15 mouse cellular contexts compared by ENCODE assay signal in genomic region chr8:91323511-91323910, GRCm38 (mm10). TPM values are rescaled to one million over a fixed set of nuclear protein-coding genes. Genes with fewer than 3 reads are reported as not detected.
DNase-seq lines count a peak whose midpoint lies in the region; ATAC-seq and TF ChIP-seq lines count a peak whose summit lies in the region.
"Had no signal": no experiment of that assay in that cellular context is flagged by ENCODE, and none has a peak within 500 bp of the region (broad histone marks: within the 10 kb centered on the region; RNA-seq: fewer than 3 reads in every experiment).

No protein-coding gene starts in this region.

- no peaks in the 10 kb centered on the region for H3K27me3 ChIP-seq in heart, adult 2 months (ENCODE audit: control insufficient read depth, insufficient read depth, low read length)
- no peaks in the 10 kb centered on the region for H3K27me3 ChIP-seq in heart, embryonic 11.5 days (ENCODE audit: control insufficient read depth, insufficient read depth, low read length)
- H3K27me3 ChIP-seq in heart, postnatal 0 days (ENCODE audit: control insufficient read depth, insufficient read depth, low read length), result no peaks in the 10 kb centered on the region
- H3K27me3 ChIP-seq in forebrain, embryonic 12.5 days, result no peaks in the 10 kb centered on the region
- H3K27me3 ChIP-seq: embryonic facial prominence, embryonic 15.5 days; forebrain, embryonic 13.5 days; limb, embryonic 15.5 days; lung, embryonic 15.5 days; Patski had no signal

- H3K27ac ChIP-seq in heart, adult 2 months, result peak overlapping the region; percentile 69
- H3K27ac ChIP-seq in heart, embryonic 11.5 days (ENCODE audit: low read depth, low read length), result no peak overlapping the region
- H3K27ac ChIP-seq in heart, postnatal 0 days (ENCODE audit: low read depth), result peak overlapping the region; percentile 60
- H3K27ac ChIP-seq in forebrain, embryonic 12.5 days, result no peak overlapping the region
- H3K27ac ChIP-seq: embryonic facial prominence, embryonic 15.5 days; forebrain, embryonic 13.5 days; limb, embryonic 15.5 days; lung, embryonic 15.5 days had no signal

- no peak overlapping the region for H3K9ac ChIP-seq in heart, adult 2 months (ENCODE audit: low read depth, low read length)
- H3K9ac ChIP-seq in heart, embryonic 11.5 days (ENCODE audit: low read depth, low read length), result no peak overlapping the region
- H3K9ac ChIP-seq in heart, postnatal 0 days (replicated peaks; ENCODE audit: low read depth, low read length), result no peak overlapping the region
- no peak overlapping the region for H3K9ac ChIP-seq in forebrain, embryonic 12.5 days
- H3K9ac ChIP-seq: embryonic facial prominence, embryonic 15.5 days; forebrain, embryonic 13.5 days; limb, embryonic 15.5 days; lung, embryonic 15.5 days had no signal

- TF ChIP-seq EP300 in heart, adult 2 months (IDR thresholded peaks at IDR 0.05; ENCODE audit: insufficient read depth, low read depth, low read length), result no peak
- no peak for TF ChIP-seq EP300 in heart, postnatal 0 days (IDR thresholded peaks at IDR 0.05; ENCODE audit: low read depth)

- no peak overlapping the region for H3K4me3 ChIP-seq in heart, adult 2 months
- H3K4me3 ChIP-seq in heart, embryonic 11.5 days (ENCODE audit: low read depth, low read length), result no peak overlapping the region
- no peak overlapping the region for H3K4me3 ChIP-seq in heart, postnatal 0 days (ENCODE audit: low read depth, low read length)
- H3K4me3 ChIP-seq in forebrain, embryonic 12.5 days (replicated peaks), result no peak overlapping the region
- H3K4me3 ChIP-seq: embryonic facial prominence, embryonic 15.5 days; forebrain, embryonic 13.5 days; limb, embryonic 15.5 days; lung, embryonic 15.5 days had no signal

- no peak overlapping the region for H3K4me2 ChIP-seq in heart, embryonic 11.5 days
- H3K4me2 ChIP-seq in heart, postnatal 0 days (ENCODE audit: low read depth, low read length), result peak overlapping the region; percentile 17; the same call in 1 of the 2 replicates
- H3K4me2 ChIP-seq in forebrain, embryonic 12.5 days, result no peak overlapping the region
- H3K4me2 ChIP-seq: embryonic facial prominence, embryonic 15.5 days; forebrain, embryonic 13.5 days; limb, embryonic 15.5 days; lung, embryonic 15.5 days had no signal

- intact Hi-C loops in heart, adult 2 months (cut with DNase I), result no loop called here

- WGBS in heart, adult 2 months, result 54% methylated on average over 7 of the region's 7 CpGs
- 74% methylated on average over 7 of the region's 7 CpGs for WGBS in heart, embryonic 11.5 days (ENCODE audit: insufficient replicate concordance)
- 43% methylated on average over 7 of the region's 7 CpGs for WGBS in heart, postnatal 0 days
- WGBS in forebrain, embryonic 12.5 days, result 73% methylated on average over 7 of the region's 7 CpGs

- no peak for ATAC-seq in heart, embryonic 11.5 days (replicated peaks; ENCODE audit: insufficient number of reproducible peaks, low FRiP score, low TSS enrichment)
- ATAC-seq in heart, postnatal 0 days (ENCODE audit: insufficient read depth, low read depth), result peak; percentile 55
- ATAC-seq in forebrain, embryonic 12.5 days (ENCODE audit: low FRiP score), result no peak
- ATAC-seq: forebrain, embryonic 13.5 days; Patski had no signal

- peaks cover 3% of the 10 kb centered on the region; the same call in 1 of the 2 replicates for H3K79me2 ChIP-seq in heart, adult 2 months (replicated peaks; ENCODE audit: control insufficient read depth, insufficient read depth, low read length)

- H3K36me3 ChIP-seq in heart, adult 2 months (ENCODE audit: control insufficient read depth, insufficient read depth, low read length), result no peaks in the 10 kb centered on the region
- H3K36me3 ChIP-seq in heart, embryonic 11.5 days (ENCODE audit: control insufficient read depth, insufficient read depth, low read length), result 0 out of 2 replicates have a peak, but pooled peaks cover 4% of the 10 kb centered on the region
- H3K36me3 ChIP-seq in heart, postnatal 0 days (replicated peaks; ENCODE audit: control insufficient read depth, insufficient read depth, low read length), result no peaks in the 10 kb centered on the region
- no peaks in the 10 kb centered on the region for H3K36me3 ChIP-seq in forebrain, embryonic 12.5 days (replicated peaks)

- TF ChIP-seq CTCF in heart, adult 2 months (IDR thresholded peaks at IDR 0.05), result no peak
- no peak for TF ChIP-seq CTCF in heart, postnatal 0 days (IDR thresholded peaks at IDR 0.05; ENCODE audit: low read depth)

- peaks cover 5% of the 10 kb centered on the region; the same call in 1 of the 2 replicates for H3K4me1 ChIP-seq in heart, adult 2 months (ENCODE audit: control insufficient read depth, insufficient read depth, low read length)
- peaks cover 14% of the 10 kb centered on the region for H3K4me1 ChIP-seq in heart, embryonic 11.5 days (ENCODE audit: control insufficient read depth, insufficient read depth, low read length)
- peaks cover 11% of the 10 kb centered on the region for H3K4me1 ChIP-seq in heart, postnatal 0 days (ENCODE audit: control insufficient read depth, insufficient read depth)
- peaks cover 14% of the 10 kb centered on the region for H3K4me1 ChIP-seq in forebrain, embryonic 12.5 days

- no peaks in the 10 kb centered on the region for H3K9me3 ChIP-seq in heart, embryonic 11.5 days (replicated peaks; ENCODE audit: control insufficient read depth, low read length)
- H3K9me3 ChIP-seq in heart, postnatal 0 days (replicated peaks; ENCODE audit: control insufficient read depth, low read length), result no peaks in the 10 kb centered on the region
- H3K9me3 ChIP-seq in forebrain, embryonic 12.5 days, result no peaks in the 10 kb centered on the region
- H3K9me3 ChIP-seq: embryonic facial prominence, embryonic 15.5 days; forebrain, embryonic 13.5 days; limb, embryonic 15.5 days; lung, embryonic 15.5 days had no signal

- no peak for TF ChIP-seq POLR2A in heart, adult 2 months (IDR thresholded peaks at IDR 0.05; ENCODE audit: insufficient read depth, low read depth, low read length)

- DNase-seq in heart, adult 2 months, result peak in 1 of 2 experiments; percentile 32
- peak; percentile 54 for DNase-seq in adipocyte (ENCODE audit: low spot score)
- peak; percentile 41 to 60 for DNase-seq in cerebellum, adult 18-20 months
- peak; percentile 55 for DNase-seq in heart, postnatal 0 days (ENCODE audit: low spot score)
- DNase-seq in right cerebral cortex, adult 18-20 months, result no peak
- DNase-seq: adrenal gland, adult 2 months; kidney, adult 8-10 months; thymus, postnatal 14 days had no signal

RNA-seq across cellular contexts. Expression of gene Fto, which starts 10.2 kb away (rescaled TPM):
- 10 to 100 TPM; 57.6 to 65.1 TPM for total RNA-seq in heart, adult 2 months (2021)
- 41.3 and 53.3 TPM in 2 replicates for polyA plus RNA-seq in heart, adult 2 months (2012; rRNA removed)
- 70.1 and 81.9 TPM in 2 replicates for polyA plus RNA-seq in heart, embryonic 11.5 days (2014; fragmentation: Nextera tagmentation; extraction: Ambion mirVana)
- total RNA-seq in heart, postnatal 0 days (2014; rRNA removed; ENCODE audit: low replicate concordance), result 43.9 and 50.6 TPM in 2 replicates
- 39.3 and 41.1 TPM in 2 replicates for polyA plus RNA-seq in heart, postnatal 0 days (2015; fragmentation: Nextera tagmentation; extraction: Ambion mirVana)
- 105 and 111 TPM in 2 replicates for polyA plus RNA-seq in forebrain, embryonic 12.5 days (2016; fragmentation: Nextera tagmentation; extraction: Ambion mirVana)

RNA-seq across cellular contexts. Expression of gene Rpgrip1l, which starts 10.4 kb away (rescaled TPM):
- 1 to 10 TPM; 3.2 to 3.6 TPM for total RNA-seq in heart, adult 2 months (2021)
- polyA plus RNA-seq in heart, adult 2 months (2012; rRNA removed), result 0.88 and 1.4 TPM in 2 replicates
- polyA plus RNA-seq in heart, embryonic 11.5 days (2014; fragmentation: Nextera tagmentation; extraction: Ambion mirVana), result 8.0 and 9.6 TPM in 2 replicates
- 3.6 and 4.1 TPM in 2 replicates for total RNA-seq in heart, postnatal 0 days (2014; rRNA removed; ENCODE audit: low replicate concordance)
- polyA plus RNA-seq in heart, postnatal 0 days (2015; fragmentation: Nextera tagmentation; extraction: Ambion mirVana), result 4.3 and 4.7 TPM in 2 replicates
- 15.8 and 17.0 TPM in 2 replicates for polyA plus RNA-seq in forebrain, embryonic 12.5 days (2016; fragmentation: Nextera tagmentation; extraction: Ambion mirVana)

Comparison
In these comparisons a context has a peak if more than half of its experiments do, and no peak if none do; other contexts are left out.
1. H3K27ac ChIP-seq: peak in heart, adult 2 months (single experiment) and heart, postnatal 0 days (single experiment); none in heart, embryonic 11.5 days (single experiment) and forebrain, embryonic 12.5 days (single experiment).